Mouse (Mus musculus): ENCODE data around the gene Litaf.

DNA sequence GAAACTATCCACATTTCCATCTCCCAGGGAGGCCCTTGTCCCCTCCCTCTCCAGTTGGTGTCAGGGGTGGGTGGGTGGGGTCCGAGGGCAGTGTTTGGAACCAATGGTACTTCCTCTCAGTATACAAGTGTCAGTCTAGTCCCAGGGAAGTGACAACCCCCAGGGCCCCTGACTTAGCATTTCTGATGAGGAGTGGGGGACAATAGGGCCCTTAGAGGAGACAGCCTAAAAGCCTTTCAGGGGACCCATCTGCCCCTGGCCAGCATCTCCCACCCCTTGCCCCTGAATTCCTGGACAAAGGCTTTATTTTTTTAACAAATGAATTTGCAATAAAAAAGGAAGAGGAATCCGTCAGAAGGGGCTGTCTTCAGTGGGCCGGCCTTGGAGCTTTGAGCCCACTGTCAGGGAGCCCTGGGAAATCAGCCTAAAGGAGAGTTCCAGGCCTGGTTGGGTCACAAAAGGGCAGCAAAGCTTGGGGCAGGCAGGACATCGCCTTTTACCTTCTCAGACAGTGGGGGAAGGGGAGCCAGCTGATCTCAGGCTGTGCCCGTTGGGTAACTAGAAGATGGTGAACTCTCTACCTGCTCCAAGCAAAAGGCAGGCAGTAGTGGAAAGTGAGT, 129.1 kb downstream of the Litaf start:
- TF ChIP-seq CTCF (IDR thresholded peaks at IDR 0.05; ENCODE audit: low read depth) (no peak), EP300 (optimal IDR thresholded peaks at IDR 0.05) (no peak)

All from stomach, postnatal 0 days (tissue).